Mouse (Mus musculus): Measurements from ENCODE around the gene Tbk1.

DNA sequence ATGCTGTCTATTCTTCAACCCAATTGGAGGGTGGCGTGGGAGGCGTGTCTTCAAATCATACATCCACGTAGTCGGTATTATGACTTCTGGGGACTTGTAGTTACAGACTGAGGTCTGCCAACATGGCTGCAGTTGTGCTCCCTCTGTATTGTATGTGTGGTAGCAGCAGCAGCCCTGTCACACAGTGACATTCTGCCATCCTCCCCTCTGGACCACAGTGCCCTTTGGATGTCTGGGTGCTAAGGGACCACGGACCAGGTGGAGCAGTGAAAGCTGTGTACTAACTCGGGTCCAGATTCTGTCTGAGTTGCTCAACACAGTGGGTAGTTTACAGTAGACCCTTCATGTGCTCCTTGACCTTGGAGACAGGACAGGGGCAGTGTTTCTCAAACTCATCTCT is 43.0 kb downstream of the Tbk1 start:
- TF ChIP-seq EP300 (IDR thresholded peaks at IDR 0.05; ENCODE audit: low read depth) (no peak), CTCF (IDR thresholded peaks at IDR 0.05; ENCODE audit: low read depth) (no peak)

Measured in liver, postnatal 0 days (tissue).